11 mouse cellular contexts compared by ENCODE assay signal in genomic region chr9:118703146-118703545, GRCm38 (mm10).
A peak's percentile ranks its signal among the peaks of the same experiment; 100 is the strongest.
DNase-seq lines count a peak whose midpoint lies in the region; ATAC-seq and TF ChIP-seq lines count a peak whose summit lies in the region.
"Had no signal": no experiment of that assay in that cellular context is flagged by ENCODE, and none has a peak within 500 bp of the region (broad histone marks: within the 10 kb centered on the region; RNA-seq: fewer than 3 reads in every experiment).

No protein-coding gene starts in this region.

- no peaks in the 10 kb centered on the region; a peak in 1 of 4 replicates for H3K4me1 ChIP-seq in liver, embryonic 14.5 days (replicated peaks; ENCODE audit: control insufficient read depth in 2 of 2, insufficient read depth in 2 of 2, low read length in 1 of 2)
- peaks cover 15% of the 10 kb centered on the region; the same call in 1 of the 2 replicates for H3K4me1 ChIP-seq in liver, embryonic 12.5 days
- H3K4me1 ChIP-seq in E14TG2a.4 (replicated peaks; ENCODE audit: low read depth, low read length): peaks cover 5% of the 10 kb centered on the region; the same call in 1 of the 2 replicates
- H3K4me1 ChIP-seq in cortical plate, adult 2 months (ENCODE audit: control insufficient read depth, insufficient read depth, low read length): peaks cover 3% of the 10 kb centered on the region; the same call in 1 of the 2 replicates

- no peak overlapping the region for H3K27ac ChIP-seq in liver, embryonic 14.5 days
- no peak overlapping the region for H3K27ac ChIP-seq in liver, embryonic 12.5 days
- H3K27ac ChIP-seq in cortical plate, adult 2 months (ENCODE audit: insufficient read depth, low read length): no peak overlapping the region
- H3K27ac ChIP-seq: heart, embryonic 15.5 days; neural tube, embryonic 15.5 days had no signal

- TF ChIP-seq CTCF in liver, embryonic 14.5 days (IDR thresholded peaks at IDR 0.05; ENCODE audit: low read depth): peak; percentile 32; the same call in 1 of the 2 replicates
- TF ChIP-seq CTCF in E14TG2a.4 (conservative IDR thresholded peaks at IDR 0.05; ENCODE audit: low read length): peak; percentile 46
- TF ChIP-seq CTCF in cortical plate, adult 2 months (IDR thresholded peaks at IDR 0.05; ENCODE audit: extremely low read depth, insufficient read depth, low read length): 0 out of 2 replicates have a peak, but pooled peaks have one; percentile 4

- no peak for TF ChIP-seq POLR2A in cortical plate, adult 2 months (IDR thresholded peaks at IDR 0.05; ENCODE audit: extremely low read depth, insufficient read depth, low read length)

- no peaks in the 10 kb centered on the region for H3K9me3 ChIP-seq in liver, embryonic 14.5 days (ENCODE audit: control insufficient read depth, low read length)
- H3K9me3 ChIP-seq in liver, embryonic 12.5 days (replicated peaks): no peaks in the 10 kb centered on the region
- H3K9me3 ChIP-seq in E14TG2a.4 (ENCODE audit: low read length): peaks cover 2% of the 10 kb centered on the region; the same call in 1 of the 2 replicates
- H3K9me3 ChIP-seq: heart, embryonic 15.5 days; neural tube, embryonic 15.5 days had no signal

- no peak overlapping the region for H3K9ac ChIP-seq in liver, embryonic 14.5 days (replicated peaks)
- no peak overlapping the region for H3K9ac ChIP-seq in liver, embryonic 12.5 days
- H3K9ac ChIP-seq: heart, embryonic 15.5 days; neural tube, embryonic 15.5 days had no signal

- no peak for TF ChIP-seq EP300 in liver, embryonic 14.5 days (IDR thresholded peaks at IDR 0.05; ENCODE audit: low read depth)

- no peak overlapping the region for H3K4me3 ChIP-seq in liver, embryonic 14.5 days (ENCODE audit: insufficient read depth in 1 of 2, low read depth in 2 of 2, low read length in 2 of 2)
- H3K4me3 ChIP-seq in liver, embryonic 12.5 days: no peak overlapping the region
- H3K4me3 ChIP-seq in E14TG2a.4 (replicated peaks; ENCODE audit: low read length): no peak overlapping the region
- no peak overlapping the region for H3K4me3 ChIP-seq in cortical plate, adult 2 months (ENCODE audit: insufficient read depth, low read length)
- H3K4me3 ChIP-seq: heart, embryonic 15.5 days; neural tube, embryonic 15.5 days had no signal

- no peaks in the 10 kb centered on the region for H3K27me3 ChIP-seq in liver, embryonic 14.5 days (ENCODE audit: control insufficient read depth, insufficient read depth, low read length)
- H3K27me3 ChIP-seq in liver, embryonic 12.5 days (replicated peaks): no peaks in the 10 kb centered on the region
- no peaks in the 10 kb centered on the region for H3K27me3 ChIP-seq in E14TG2a.4 (ENCODE audit: insufficient read depth, low read length)
- H3K27me3 ChIP-seq: heart, embryonic 15.5 days; neural tube, embryonic 15.5 days had no signal

- DNase-seq in CD4-positive, CD25-positive, alpha-beta regulatory T cell, adult 2 months (ENCODE audit: low read depth, low spot score): peak; percentile 48
- no peak for DNase-seq in liver, embryonic 14.5 days (ENCODE audit: low read depth in 3 of 3, low spot score in 3 of 3)
- DNase-seq in cerebellum, postnatal 36 days: no peak
- DNase-seq in adrenal gland, adult 2 months: no peak
- DNase-seq: adrenal gland, postnatal 14 days had no signal

- H3K4me2 ChIP-seq in liver, embryonic 14.5 days (ENCODE audit: low read depth): no peak overlapping the region
- H3K4me2 ChIP-seq in liver, embryonic 12.5 days: no peak overlapping the region
- H3K4me2 ChIP-seq: heart, embryonic 15.5 days; neural tube, embryonic 15.5 days had no signal

- WGBS in liver, embryonic 14.5 days (ENCODE audit: insufficient replicate concordance): 72% methylated on average over 3 of the region's 3 CpGs
- WGBS in liver, embryonic 12.5 days (ENCODE audit: insufficient replicate concordance): 83% methylated on average over 3 of the region's 3 CpGs

- H3K36me3 ChIP-seq in liver, embryonic 14.5 days (replicated peaks; ENCODE audit: control insufficient read depth, insufficient read depth, low read depth): no peaks in the 10 kb centered on the region
- no peaks in the 10 kb centered on the region for H3K36me3 ChIP-seq in liver, embryonic 12.5 days
- H3K36me3 ChIP-seq in E14TG2a.4 (ENCODE audit: insufficient read depth, low read length): peaks cover 17% of the 10 kb centered on the region
- H3K36me3 ChIP-seq: neural tube, embryonic 15.5 days had no signal

- no peak for ATAC-seq in CD4-positive, CD25-positive, alpha-beta regulatory T cell, adult 4 months
- ATAC-seq in liver, embryonic 14.5 days (ENCODE audit: insufficient read depth): no peak
- ATAC-seq in liver, embryonic 12.5 days: no peak
